ENCODE assay signal across 18 mouse cellular contexts in the genomic region with DNA sequence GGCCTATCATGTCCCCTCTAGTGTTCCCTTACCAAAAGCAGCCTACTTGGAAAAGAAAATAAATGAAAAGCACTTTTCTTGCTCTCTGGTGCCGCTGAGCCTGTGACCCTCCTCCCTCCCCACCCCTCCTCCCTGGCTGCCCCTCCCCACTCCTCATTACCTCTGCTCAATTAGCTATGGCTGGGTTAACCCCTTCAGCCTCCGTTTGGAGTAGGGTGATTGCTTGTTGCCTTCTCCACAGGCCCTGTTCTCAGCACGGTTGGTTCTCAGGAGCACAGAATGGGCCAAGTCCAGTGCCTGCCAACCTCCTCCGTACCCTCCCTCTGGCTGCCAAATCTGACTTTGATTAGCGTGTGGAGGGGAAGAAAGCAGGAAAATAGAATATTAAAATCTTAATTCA. TPM values are rescaled to one million over a fixed set of nuclear protein-coding genes. Genes with fewer than 3 reads are reported as not detected.
A peak's percentile ranks its signal among the peaks of the same experiment; 100 is the strongest.
DNase-seq lines count a peak whose midpoint lies in the region; ATAC-seq and TF ChIP-seq lines count a peak whose summit lies in the region.
"Had no signal": no experiment of that assay in that cellular context is flagged by ENCODE, and none has a peak within 500 bp of the region (broad histone marks: within the 10 kb centered on the region; RNA-seq: fewer than 3 reads in every experiment).

No protein-coding gene starts in this region.

- peak overlapping the region; percentile 29 for H3K4me2 ChIP-seq in neural tube, embryonic 12.5 days (replicated peaks)
- H3K4me2 ChIP-seq in neural tube, embryonic 15.5 days: no peak overlapping the region
- peak overlapping the region; percentile 17 for H3K4me2 ChIP-seq in forebrain, embryonic 13.5 days
- peak overlapping the region; percentile 18; the same call in 1 of the 2 replicates for H3K4me2 ChIP-seq in hindbrain, postnatal 0 days (ENCODE audit: low read depth, low read length)
- H3K4me2 ChIP-seq in neural tube, embryonic 14.5 days (ENCODE audit: low read depth, low read length): no peak overlapping the region
- H3K4me2 ChIP-seq: liver, embryonic 13.5 days had no signal

- no peak overlapping the region for H3K4me3 ChIP-seq in neural tube, embryonic 12.5 days
- H3K4me3 ChIP-seq in neural tube, embryonic 15.5 days (replicated peaks): no peak overlapping the region
- no peak overlapping the region for H3K4me3 ChIP-seq in forebrain, embryonic 13.5 days
- no peak overlapping the region for H3K4me3 ChIP-seq in hindbrain, postnatal 0 days (ENCODE audit: low read length)
- H3K4me3 ChIP-seq in neural tube, embryonic 14.5 days (ENCODE audit: low read depth, low read length): no peak overlapping the region
- H3K4me3 ChIP-seq: liver, embryonic 13.5 days; myocyte had no signal

- H3K9me3 ChIP-seq in neural tube, embryonic 12.5 days: peaks cover 13% of the 10 kb centered on the region
- no peaks in the 10 kb centered on the region for H3K9me3 ChIP-seq in neural tube, embryonic 15.5 days (replicated peaks)
- H3K9me3 ChIP-seq in forebrain, embryonic 13.5 days (replicated peaks): peaks cover 9% of the 10 kb centered on the region
- 0 out of 2 replicates have a peak, but pooled peaks cover 3% of the 10 kb centered on the region for H3K9me3 ChIP-seq in hindbrain, postnatal 0 days (ENCODE audit: low read length)
- H3K9me3 ChIP-seq in neural tube, embryonic 14.5 days (ENCODE audit: control insufficient read depth, low read length): no peaks in the 10 kb centered on the region

- H3K4me1 ChIP-seq in neural tube, embryonic 12.5 days: peaks cover 22% of the 10 kb centered on the region
- H3K4me1 ChIP-seq in neural tube, embryonic 15.5 days: peaks cover 29% of the 10 kb centered on the region
- peaks cover 28% of the 10 kb centered on the region for H3K4me1 ChIP-seq in forebrain, embryonic 13.5 days
- peaks cover 11% of the 10 kb centered on the region; the same call in 1 of the 2 replicates for H3K4me1 ChIP-seq in hindbrain, postnatal 0 days (ENCODE audit: insufficient read depth, low read length)
- peaks cover 9% of the 10 kb centered on the region for H3K4me1 ChIP-seq in neural tube, embryonic 14.5 days (ENCODE audit: control insufficient read depth, insufficient read depth, low read length)
- H3K4me1 ChIP-seq: liver, embryonic 13.5 days had no signal

- H3K9ac ChIP-seq in neural tube, embryonic 12.5 days: no peak overlapping the region
- H3K9ac ChIP-seq in neural tube, embryonic 15.5 days (replicated peaks): no peak overlapping the region
- H3K9ac ChIP-seq in forebrain, embryonic 13.5 days: no peak overlapping the region
- no peak overlapping the region for H3K9ac ChIP-seq in hindbrain, postnatal 0 days (replicated peaks; ENCODE audit: low read length)
- no peak overlapping the region for H3K9ac ChIP-seq in neural tube, embryonic 14.5 days (replicated peaks; ENCODE audit: low read depth, low read length)
- H3K9ac ChIP-seq: liver, embryonic 13.5 days had no signal

- 6% methylated on average over 5 of the region's 5 CpGs for WGBS in neural tube, embryonic 12.5 days
- WGBS in neural tube, embryonic 15.5 days: 14% methylated on average over 5 of the region's 5 CpGs
- 0% methylated on average over 5 of the region's 5 CpGs for WGBS in forebrain, embryonic 13.5 days
- 13% methylated on average over 5 of the region's 5 CpGs for WGBS in hindbrain, postnatal 0 days
- WGBS in neural tube, embryonic 14.5 days: 7% methylated on average over 5 of the region's 5 CpGs

- ATAC-seq in neural tube, embryonic 12.5 days (ENCODE audit: low FRiP score, low read depth): peak; percentile 43
- ATAC-seq in neural tube, embryonic 15.5 days (ENCODE audit: low FRiP score): no peak
- ATAC-seq in forebrain, embryonic 13.5 days: peak; percentile 66
- ATAC-seq in hindbrain, postnatal 0 days: peak; percentile 13; the same call in 1 of the 2 replicates
- ATAC-seq in neural tube, embryonic 14.5 days (ENCODE audit: low read depth): 0 out of 2 replicates have a peak, but pooled peaks have one; percentile 45
- no peak for ATAC-seq in erythroblast, adult 5-6 weeks (replicated peaks; ENCODE audit: low FRiP score, poor library complexity, severe bottlenecking)
- ATAC-seq: Patski had no signal

- H3K27ac ChIP-seq in neural tube, embryonic 12.5 days: 0 out of 2 replicates have a peak overlapping the region, but pooled peaks have one; percentile 8
- no peak overlapping the region for H3K27ac ChIP-seq in neural tube, embryonic 15.5 days (replicated peaks)
- peak overlapping the region; percentile 41; the same call in 1 of the 2 replicates for H3K27ac ChIP-seq in forebrain, embryonic 13.5 days
- no peak overlapping the region for H3K27ac ChIP-seq in hindbrain, postnatal 0 days
- no peak overlapping the region for H3K27ac ChIP-seq in neural tube, embryonic 14.5 days (ENCODE audit: low read depth, low read length)
- H3K27ac ChIP-seq: liver, embryonic 13.5 days had no signal

- no peaks in the 10 kb centered on the region for H3K36me3 ChIP-seq in neural tube, embryonic 12.5 days
- no peaks in the 10 kb centered on the region for H3K36me3 ChIP-seq in neural tube, embryonic 15.5 days
- H3K36me3 ChIP-seq in forebrain, embryonic 13.5 days (ENCODE audit: poor library complexity, severe bottlenecking): no peaks in the 10 kb centered on the region
- H3K36me3 ChIP-seq in hindbrain, postnatal 0 days (ENCODE audit: insufficient read depth, low read length): no peaks in the 10 kb centered on the region
- H3K36me3 ChIP-seq in neural tube, embryonic 14.5 days (ENCODE audit: control insufficient read depth, insufficient read depth, low read length): no peaks in the 10 kb centered on the region
- H3K36me3 ChIP-seq: liver, embryonic 13.5 days had no signal

- no peak for TF ChIP-seq CTCF in hindbrain, postnatal 0 days (IDR thresholded peaks at IDR 0.05; ENCODE audit: low read depth)

- peak; percentile 39 for DNase-seq in hindbrain, postnatal 0 days (ENCODE audit: low spot score)
- DNase-seq in frontal cortex, postnatal 36 days (ENCODE audit: low spot score in 2 of 2): no peak
- DNase-seq in right cerebral cortex, postnatal 14 days: no peak
- DNase-seq: heart, adult 18-20 months; kidney, adult 8-10 months; liver, embryonic 13.5 days; lung, postnatal 36 days had no signal

- no peaks in the 10 kb centered on the region for H3K27me3 ChIP-seq in neural tube, embryonic 12.5 days (replicated peaks)
- H3K27me3 ChIP-seq in neural tube, embryonic 15.5 days (replicated peaks): no peaks in the 10 kb centered on the region
- H3K27me3 ChIP-seq in forebrain, embryonic 13.5 days: no peaks in the 10 kb centered on the region
- no peaks in the 10 kb centered on the region for H3K27me3 ChIP-seq in hindbrain, postnatal 0 days (ENCODE audit: insufficient read depth, low read length)
- no peaks in the 10 kb centered on the region for H3K27me3 ChIP-seq in neural tube, embryonic 14.5 days (ENCODE audit: control insufficient read depth, insufficient read depth, low read length)
- H3K27me3 ChIP-seq: liver, embryonic 13.5 days had no signal

RNA-seq across cellular contexts. Expression of a gene that starts 3.4 kb away (rescaled TPM):
- 0.18 TPM in 1 of 2 replicates, not detected in the other for polyA plus RNA-seq in neural tube, embryonic 12.5 days (2016; fragmentation: Nextera tagmentation; extraction: Ambion mirVana)
- not detected in 2 replicates for polyA plus RNA-seq in neural tube, embryonic 15.5 days (2015; fragmentation: Nextera tagmentation; extraction: Ambion mirVana)
- not detected in 2 replicates for polyA plus RNA-seq in forebrain, embryonic 13.5 days (2015; fragmentation: Nextera tagmentation; extraction: Ambion mirVana)
- 0.07 TPM in 1 of 2 replicates, not detected in the other for total RNA-seq in hindbrain, postnatal 0 days (2014; rRNA removed)
- polyA plus RNA-seq in hindbrain, postnatal 0 days (2015; fragmentation: Nextera tagmentation; extraction: Ambion mirVana): not detected in 2 replicates
- polyA plus RNA-seq in neural tube, embryonic 14.5 days (2014; fragmentation: Nextera tagmentation; extraction: Ambion mirVana): not detected in 2 replicates
- total RNA-seq in erythroblast, adult 5-6 weeks (2015; ENCODE audit: low replicate concordance): not detected in 2 replicates
- not detected in 2 replicates for total RNA-seq in erythroblast, adult 5-6 weeks (2017; ENCODE audit: low replicate concordance)
- total RNA-seq: adrenal gland, adult 18-20 months; common myeloid progenitor, adult 5-6 weeks; heart, adult 18-20 months; heart, postnatal 25 days had no signal
- polyA plus RNA-seq: liver, embryonic 13.5 days; myocyte; Patski; stomach, embryonic 14.5 days had no signal

RNA-seq across cellular contexts. Expression of a gene that starts 33.6 kb away (rescaled TPM):
- polyA plus RNA-seq in neural tube, embryonic 12.5 days (2016; fragmentation: Nextera tagmentation; extraction: Ambion mirVana): 20.4 and 21.7 TPM in 2 replicates
- 14.5 and 16.4 TPM in 2 replicates for polyA plus RNA-seq in neural tube, embryonic 15.5 days (2015; fragmentation: Nextera tagmentation; extraction: Ambion mirVana)
- polyA plus RNA-seq in forebrain, embryonic 13.5 days (2015; fragmentation: Nextera tagmentation; extraction: Ambion mirVana): 19.0 and 21.9 TPM in 2 replicates
- 12.6 and 16.4 TPM in 2 replicates for total RNA-seq in hindbrain, postnatal 0 days (2014; rRNA removed)
- 11.8 and 12.3 TPM in 2 replicates for polyA plus RNA-seq in hindbrain, postnatal 0 days (2015; fragmentation: Nextera tagmentation; extraction: Ambion mirVana)
- polyA plus RNA-seq in neural tube, embryonic 14.5 days (2014; fragmentation: Nextera tagmentation; extraction: Ambion mirVana): 14.8 and 15.4 TPM in 2 replicates
- 0.63 and 1.9 TPM in 2 replicates for total RNA-seq in erythroblast, adult 5-6 weeks (2015; ENCODE audit: low replicate concordance)
- total RNA-seq in erythroblast, adult 5-6 weeks (2017; ENCODE audit: low replicate concordance): 0.56 and 2.5 TPM in 2 replicates

RNA-seq across cellular contexts. Expression of a gene that starts 43.5 kb away (rescaled TPM):
- 58.0 and 60.7 TPM in 2 replicates for polyA plus RNA-seq in neural tube, embryonic 12.5 days (2016; fragmentation: Nextera tagmentation; extraction: Ambion mirVana)
- polyA plus RNA-seq in neural tube, embryonic 15.5 days (2015; fragmentation: Nextera tagmentation; extraction: Ambion mirVana): 56.5 and 57.1 TPM in 2 replicates
- polyA plus RNA-seq in forebrain, embryonic 13.5 days (2015; fragmentation: Nextera tagmentation; extraction: Ambion mirVana): 60.7 and 65.2 TPM in 2 replicates
- 20.0 and 43.1 TPM in 2 replicates for total RNA-seq in hindbrain, postnatal 0 days (2014; rRNA removed)
- 45.7 and 47.3 TPM in 2 replicates for polyA plus RNA-seq in hindbrain, postnatal 0 days (2015; fragmentation: Nextera tagmentation; extraction: Ambion mirVana)
- polyA plus RNA-seq in neural tube, embryonic 14.5 days (2014; fragmentation: Nextera tagmentation; extraction: Ambion mirVana): 55.0 and 59.4 TPM in 2 replicates
- 12.3 and 14.6 TPM in 2 replicates for total RNA-seq in erythroblast, adult 5-6 weeks (2015; ENCODE audit: low replicate concordance)
- total RNA-seq in erythroblast, adult 5-6 weeks (2017; ENCODE audit: low replicate concordance): 3.9 and 18.1 TPM in 2 replicates

RNA-seq across cellular contexts. Expression of a gene that starts 48.0 kb away (rescaled TPM):
- polyA plus RNA-seq in neural tube, embryonic 12.5 days (2016; fragmentation: Nextera tagmentation; extraction: Ambion mirVana): not detected in 2 replicates
- not detected in 2 replicates for polyA plus RNA-seq in neural tube, embryonic 15.5 days (2015; fragmentation: Nextera tagmentation; extraction: Ambion mirVana)
- not detected in 2 replicates for polyA plus RNA-seq in forebrain, embryonic 13.5 days (2015; fragmentation: Nextera tagmentation; extraction: Ambion mirVana)
- total RNA-seq in hindbrain, postnatal 0 days (2014; rRNA removed): 0.21 and 1.2 TPM in 2 replicates
- not detected in 2 replicates for polyA plus RNA-seq in hindbrain, postnatal 0 days (2015; fragmentation: Nextera tagmentation; extraction: Ambion mirVana)
- not detected in 2 replicates for polyA plus RNA-seq in neural tube, embryonic 14.5 days (2014; fragmentation: Nextera tagmentation; extraction: Ambion mirVana)
- not detected in 2 replicates for total RNA-seq in erythroblast, adult 5-6 weeks (2015; ENCODE audit: low replicate concordance)
- total RNA-seq in erythroblast, adult 5-6 weeks (2017; ENCODE audit: low replicate concordance): not detected in 2 replicates
- total RNA-seq: common myeloid progenitor, adult 5-6 weeks; heart, adult 18-20 months; heart, postnatal 25 days had no signal
- polyA plus RNA-seq: myocyte; Patski; stomach, embryonic 14.5 days had no signal

Comparison
In these comparisons a context has a peak if more than half of its experiments do, and no peak if none do; other contexts are left out.
1. ATAC-seq: peak in neural tube, embryonic 12.5 days (single experiment), forebrain, embryonic 13.5 days (single experiment), hindbrain, postnatal 0 days (single experiment) and neural tube, embryonic 14.5 days (single experiment); none in neural tube, embryonic 15.5 days (single experiment) and erythroblast, adult 5-6 weeks (single experiment).
2. H3K27ac ChIP-seq: peak in neural tube, embryonic 12.5 days (single experiment) and forebrain, embryonic 13.5 days (single experiment); none in neural tube, embryonic 15.5 days (single experiment), hindbrain, postnatal 0 days (single experiment) and neural tube, embryonic 14.5 days (single experiment).
3. H3K4me2 ChIP-seq: peak in neural tube, embryonic 12.5 days (single experiment), forebrain, embryonic 13.5 days (single experiment) and hindbrain, postnatal 0 days (single experiment); none in neural tube, embryonic 15.5 days (single experiment) and neural tube, embryonic 14.5 days (single experiment).